Mouse (Mus musculus): ENCODE data around the gene Tenm2.

Tenm2 gene

DNA sequence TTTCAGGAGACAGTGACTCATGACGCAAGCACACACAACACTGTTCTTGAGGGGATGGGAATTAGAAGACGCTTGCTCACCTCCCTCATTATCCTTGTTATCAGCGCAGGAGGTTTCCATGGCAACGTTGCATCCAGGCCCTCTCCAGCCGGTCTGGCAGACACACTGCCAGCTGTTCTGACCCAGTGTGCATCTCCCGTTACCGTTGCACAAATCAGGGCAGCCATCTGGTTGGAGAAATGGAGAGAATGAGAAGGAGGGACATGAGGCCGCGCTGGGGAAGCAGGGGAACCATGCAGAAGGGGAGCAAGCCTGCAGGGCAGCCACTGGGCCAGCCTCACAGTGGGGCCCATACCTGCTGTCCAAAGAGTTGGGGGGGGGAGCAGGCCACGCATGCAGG is 1129.1 kb downstream of the Tenm2 start:
- no peak for DNase-seq

DNA sequence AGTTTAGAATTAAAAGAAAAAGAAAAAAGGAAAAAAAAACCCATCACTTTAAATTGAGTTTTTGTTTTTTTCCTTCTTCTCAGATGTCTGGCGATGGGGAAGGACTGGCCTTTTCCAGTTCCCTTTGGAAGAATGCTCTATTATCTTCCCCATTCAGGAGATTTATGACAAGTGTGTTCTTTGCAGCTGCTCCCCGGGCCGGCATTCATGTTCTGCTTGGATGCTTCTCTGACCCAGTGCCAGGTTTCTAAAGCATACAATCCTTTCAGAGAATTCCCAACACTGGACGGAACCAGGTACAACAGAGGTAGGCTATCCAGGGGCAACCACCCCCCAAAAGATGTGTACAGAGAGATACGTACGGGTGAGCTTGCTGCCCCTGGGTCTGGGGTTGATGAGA is 1132.2 kb downstream of the Tenm2 start:
- no peak for DNase-seq

GRCm38 (mm10) chr11:36096219-36096618 is 1139.5 kb downstream of the Tenm2 start:
- peak; percentile 42 to 53 for DNase-seq

- DNase-seq = no peak
These were observed 1145.6 kb downstream of the Tenm2 start for GRCm38 (mm10) chr11:36090210-36090609.

DNA sequence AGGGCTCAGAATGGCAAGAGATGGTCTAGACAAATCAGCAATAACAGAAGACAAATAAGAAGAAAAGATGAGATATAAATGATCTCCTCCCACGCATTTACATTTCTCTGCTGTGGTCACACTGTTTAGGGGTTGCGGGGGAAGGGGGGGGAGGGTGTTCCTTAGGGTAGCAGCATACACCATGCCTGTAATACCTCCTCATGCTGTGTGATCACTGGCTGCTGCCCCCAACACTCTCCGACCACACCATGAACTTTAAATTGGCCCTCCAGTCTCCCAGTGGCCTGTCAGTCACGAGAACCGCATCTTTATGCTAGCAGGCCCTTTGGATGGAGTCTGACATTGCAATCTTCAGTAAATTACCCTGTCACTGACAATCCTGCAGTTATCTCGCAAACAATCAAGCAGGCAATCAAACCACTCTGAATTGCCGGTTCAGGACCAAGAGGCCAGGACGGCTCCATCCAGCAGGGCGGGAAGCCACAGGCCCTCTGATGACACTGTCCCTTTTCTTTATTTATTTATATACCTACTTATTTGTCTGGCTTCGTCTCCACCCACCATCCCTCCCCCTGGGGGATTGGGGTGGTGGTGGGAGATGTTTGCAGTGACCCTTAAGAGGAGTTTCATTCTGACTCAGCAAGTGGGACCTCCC is 1154.2 kb downstream of the Tenm2 start:
- no peak for DNase-seq

DNA sequence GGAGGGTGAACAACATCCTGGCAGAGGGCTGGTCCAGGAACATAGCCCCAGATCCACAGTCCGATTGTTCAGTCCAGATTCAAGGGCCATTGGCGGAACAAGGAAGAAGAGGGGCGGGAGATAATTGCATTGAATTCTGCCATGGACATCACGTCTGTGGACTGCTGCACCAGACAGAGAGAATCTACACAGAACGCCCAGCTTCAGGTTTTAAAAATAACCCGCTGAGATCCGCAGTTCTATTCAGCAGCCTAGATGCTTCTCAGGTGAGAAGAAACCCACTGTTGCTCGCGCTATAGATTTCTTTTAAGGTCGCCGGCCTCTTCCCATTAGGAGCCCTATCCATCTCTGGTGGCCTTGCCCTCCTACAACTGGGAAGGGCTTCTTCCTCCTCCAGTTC is 1155.0 kb downstream of the Tenm2 start:
- DNase-seq = no peak

- no peak for DNase-seq
These were observed 1157.4 kb downstream of the Tenm2 start for GRCm38 (mm10) chr11:36078391-36078790.

GRCm38 (mm10) chr11:36074015-36074567 is 1161.7 kb downstream of the Tenm2 start:
- DNase-seq = peak; percentile 75 to 82

- peak; percentile 80 to 82 for DNase-seq
These were observed 1162.5 kb downstream of the Tenm2 start for GRCm38 (mm10) chr11:36073074-36073818.

DNA sequence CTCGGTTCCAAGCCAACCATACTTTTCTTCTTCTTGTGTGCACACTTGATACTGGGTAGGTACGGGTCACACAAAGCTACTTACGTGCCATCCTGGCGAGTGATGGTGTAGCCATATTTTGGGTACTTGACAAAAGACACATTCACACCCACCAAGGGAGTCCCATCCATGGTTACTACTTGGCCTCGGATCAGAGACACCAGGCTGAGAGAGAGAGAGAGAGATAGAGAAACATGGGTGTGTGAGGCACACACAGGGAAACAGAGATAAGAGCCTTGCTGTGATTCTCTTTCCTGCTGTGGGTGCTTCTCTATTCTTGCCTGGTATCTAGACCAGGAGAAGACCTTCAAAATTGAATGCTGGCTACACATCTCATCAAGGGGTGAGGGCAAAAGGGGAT is 1163.1 kb downstream of the Tenm2 start:
- no peak for DNase-seq

GRCm38 (mm10) chr11:36072038-36072437 is 1163.7 kb downstream of the Tenm2 start:
- DNase-seq = no peak

- DNase-seq = no peak
These were observed 1176.4 kb downstream of the Tenm2 start for GRCm38 (mm10) chr11:36059325-36059843.

DNA sequence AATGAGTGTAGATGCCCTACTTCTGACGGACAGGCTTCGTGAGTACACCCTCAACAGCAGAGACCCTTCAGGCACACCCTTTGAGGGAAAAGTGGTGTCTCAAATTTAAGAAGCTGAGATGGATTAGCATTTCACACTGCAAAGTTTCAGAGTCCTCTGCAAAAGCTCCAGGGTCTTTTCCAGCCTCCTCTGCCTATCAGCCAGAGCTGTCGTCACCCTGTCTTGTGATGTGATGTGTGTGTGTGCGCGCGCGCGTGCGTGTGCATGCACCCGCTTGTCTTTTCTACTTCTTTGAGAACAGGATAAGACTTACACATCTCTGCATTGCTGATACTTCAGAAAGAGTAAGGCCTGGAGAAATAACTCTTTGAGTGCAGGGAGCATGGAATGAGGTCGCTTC is 1179.2 kb downstream of the Tenm2 start:
- no peak for DNase-seq

DNA sequence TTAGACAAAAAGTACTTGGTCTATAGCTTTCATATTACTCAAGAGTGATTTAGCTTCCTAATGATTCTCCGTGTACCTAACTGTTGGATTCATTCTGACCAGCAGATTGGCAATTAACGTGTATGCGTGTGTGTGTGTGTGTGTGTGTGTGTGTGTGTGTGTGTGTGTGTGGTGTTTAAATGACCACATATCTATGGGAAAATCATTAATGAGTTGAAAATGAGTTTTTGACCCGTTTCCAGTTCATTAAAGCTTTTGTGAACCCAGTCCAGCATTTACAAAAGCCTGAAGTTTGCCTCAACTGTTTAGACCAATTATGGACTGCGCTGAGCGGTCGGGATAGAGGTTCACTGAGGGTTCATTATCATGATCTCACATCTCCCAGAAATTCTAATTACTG is 1181.4 kb downstream of the Tenm2 start:
- no peak for DNase-seq

DNA sequence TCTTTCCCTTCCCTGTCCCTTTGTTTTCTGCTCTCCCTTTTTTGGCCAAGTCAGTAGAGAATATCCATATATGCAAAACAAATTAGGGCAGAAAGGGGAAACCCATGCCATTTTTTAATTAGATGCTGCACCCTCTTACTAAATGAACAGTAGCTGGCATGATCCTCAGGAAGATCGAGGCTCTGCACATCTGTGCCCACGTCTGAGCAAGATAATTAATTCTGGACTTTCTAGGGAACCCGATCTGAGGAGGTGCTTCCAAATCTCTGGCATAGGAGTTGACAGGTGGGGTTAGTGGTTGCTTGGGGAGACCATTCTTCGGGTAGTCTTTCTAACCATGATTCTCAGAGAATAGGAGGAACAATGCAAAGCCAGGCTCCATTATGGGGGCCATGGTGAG is 1182.3 kb downstream of the Tenm2 start:
- DNase-seq = no peak

DNA sequence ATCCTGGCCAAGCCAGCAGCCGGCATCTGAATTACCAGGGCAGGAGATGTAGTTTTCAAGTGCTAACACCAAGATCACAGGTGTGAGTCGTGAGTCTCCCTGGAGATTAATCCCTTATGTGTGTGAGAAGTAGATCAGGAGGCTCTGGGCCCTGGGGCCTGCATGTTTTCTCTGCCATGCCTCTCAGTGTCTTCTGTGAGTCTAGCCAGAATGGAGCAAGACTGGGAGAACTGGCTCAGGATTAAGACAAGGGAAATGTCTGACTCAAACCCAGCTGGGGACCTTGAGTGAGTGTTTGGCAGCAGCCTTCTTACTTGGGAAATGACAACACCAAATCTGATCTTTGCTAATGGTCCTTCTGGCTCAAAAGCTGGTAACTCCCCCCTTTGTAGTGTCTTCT is 1183.2 kb downstream of the Tenm2 start:
- no peak for DNase-seq

DNA sequence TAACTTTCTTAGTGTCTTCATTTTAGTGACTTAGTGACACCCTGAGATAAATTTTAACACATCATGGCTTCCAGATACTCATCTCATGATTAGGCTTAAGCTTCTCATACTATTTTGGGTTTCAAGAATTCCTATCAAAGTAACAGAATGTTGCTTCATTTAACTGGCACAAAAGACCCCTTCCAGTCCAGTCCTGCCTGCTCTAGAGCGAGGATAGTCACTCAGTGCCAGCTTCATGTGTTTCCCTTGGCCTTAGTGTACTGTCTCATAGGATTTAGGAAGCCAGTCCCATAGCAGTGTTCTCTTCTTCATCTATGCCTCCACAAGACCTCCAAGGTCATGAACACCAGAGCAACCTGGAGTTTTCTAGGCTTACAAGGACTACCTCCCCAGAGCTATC is 1183.7 kb downstream of the Tenm2 start:
- DNase-seq = no peak

DNA sequence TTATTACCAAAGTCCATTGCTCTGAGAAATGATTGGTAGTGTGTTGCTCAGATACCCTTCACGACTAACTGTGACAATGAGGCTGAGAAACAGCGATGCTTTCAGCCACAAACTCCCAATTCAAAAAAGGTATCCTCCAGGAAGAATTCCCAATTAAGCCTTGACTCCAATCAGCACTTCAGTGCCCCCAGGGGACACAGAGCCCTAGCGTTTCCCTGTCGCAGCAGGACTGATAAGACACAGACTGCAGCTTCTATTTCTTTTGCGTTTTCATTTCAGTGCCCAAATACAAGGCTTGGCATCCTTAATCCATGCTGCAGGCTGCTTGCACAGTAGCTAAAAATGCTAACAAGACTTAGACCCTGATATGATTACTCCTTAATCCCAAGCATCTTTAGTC is 1186.2 kb downstream of the Tenm2 start:
- DNase-seq = no peak

DNA sequence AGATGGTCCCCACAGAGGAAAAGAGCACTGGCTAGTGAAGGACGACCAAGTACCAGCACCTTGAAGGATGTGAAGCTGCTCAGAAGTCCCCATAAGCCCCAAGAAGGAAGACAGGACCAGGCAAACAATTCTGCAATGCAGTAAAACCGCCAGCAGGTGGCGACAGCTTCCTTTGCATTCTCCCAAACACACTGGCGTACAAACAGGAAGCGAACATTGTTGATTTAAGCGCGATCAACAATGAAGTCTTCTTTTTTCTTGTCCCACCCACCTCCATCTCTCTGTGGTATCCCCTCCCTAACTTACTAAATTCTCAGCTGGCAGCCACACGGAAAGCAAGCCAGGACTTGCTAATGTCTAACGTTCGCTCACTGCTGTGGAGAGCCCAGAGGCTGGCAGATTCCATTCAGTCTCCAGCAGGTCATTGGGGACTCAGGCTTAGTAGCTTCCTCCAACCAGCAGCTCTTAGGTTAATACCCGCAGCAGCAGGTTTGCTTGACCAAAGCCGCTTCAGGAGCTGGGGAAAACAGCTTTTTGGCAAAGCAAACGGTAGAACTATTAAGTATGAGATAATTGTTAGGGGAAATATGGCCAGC is 1190.0 kb downstream of the Tenm2 start:
- peak; percentile 77 to 82 for DNase-seq

DNA sequence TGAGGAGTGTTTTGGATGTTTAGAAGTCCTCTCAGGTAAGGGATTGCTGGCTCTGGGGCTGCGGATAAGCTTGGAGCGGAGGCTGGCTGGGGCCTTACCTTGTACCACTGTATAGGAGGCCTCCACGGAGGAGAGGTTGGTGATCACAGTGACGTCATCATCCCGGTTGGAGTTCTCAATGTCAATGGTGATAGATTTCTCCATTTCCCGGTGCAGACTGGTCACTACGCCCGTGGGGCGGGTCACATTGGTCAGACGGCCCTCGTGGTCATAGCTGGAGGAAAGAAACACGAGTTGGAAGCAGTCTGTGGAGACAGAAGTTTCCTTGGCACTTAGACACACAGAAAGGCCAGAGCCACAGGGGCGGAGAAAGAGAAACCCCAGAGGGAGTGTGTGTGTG is 1194.4 kb downstream of the Tenm2 start:
- no peak for DNase-seq

DNA sequence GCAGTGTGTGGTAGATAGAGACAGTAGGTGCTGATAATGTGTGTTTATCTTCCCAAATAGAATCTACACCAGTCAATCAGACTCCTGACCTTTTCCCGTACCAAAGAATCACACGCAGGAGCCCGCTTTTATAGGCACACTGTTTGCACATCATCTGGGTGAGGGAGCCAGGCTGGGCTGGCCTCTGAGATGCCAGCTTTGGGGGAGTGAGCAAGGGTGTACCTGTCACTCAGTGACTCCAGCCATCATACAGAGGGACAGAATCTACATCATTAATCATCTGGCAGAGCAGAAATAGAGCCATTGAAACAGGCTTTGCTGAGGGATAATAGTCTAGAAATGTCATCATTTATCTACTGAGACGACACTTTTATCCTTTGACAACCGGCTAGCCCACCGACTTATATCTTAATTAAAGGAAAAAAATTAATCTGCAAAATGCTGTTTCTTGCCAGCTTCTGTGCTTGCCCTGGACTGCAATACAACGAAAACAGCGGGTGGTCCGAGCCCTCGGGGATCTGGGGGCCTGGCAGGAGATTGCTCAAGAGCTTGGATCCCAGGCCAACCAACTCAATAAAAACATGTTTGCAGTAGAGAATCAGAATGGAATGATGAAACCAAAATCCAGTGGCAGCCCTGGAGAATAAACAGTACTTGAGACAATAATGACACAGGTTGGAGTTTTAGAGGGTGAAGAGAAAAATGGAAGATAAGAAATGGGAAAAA is 1195.1 kb downstream of the Tenm2 start:
- no peak for DNase-seq

- DNase-seq = no peak
These were observed 1195.9 kb downstream of the Tenm2 start for GRCm38 (mm10) chr11:36039825-36040224.

DNA sequence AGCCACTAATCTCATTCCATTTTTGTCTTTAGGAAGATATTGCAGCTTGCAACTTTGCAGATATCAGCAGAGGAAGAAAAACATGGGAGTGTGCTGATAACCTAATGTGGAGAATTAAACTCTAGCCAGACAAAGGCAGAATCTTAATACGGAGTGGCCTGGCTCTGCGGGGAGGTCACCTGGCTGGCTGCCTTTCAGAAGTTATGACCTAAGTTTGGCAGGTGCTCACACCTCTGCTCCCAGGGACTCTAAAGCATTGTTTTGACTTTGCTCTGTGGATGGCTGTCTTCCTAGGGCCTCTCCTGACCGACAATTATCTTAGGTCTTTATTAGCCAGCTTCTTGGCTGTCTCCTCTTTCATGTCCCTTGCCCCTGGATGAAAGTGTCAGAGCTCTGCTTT is 1197.4 kb downstream of the Tenm2 start:
- no peak for DNase-seq
